Mouse (Mus musculus) lung, postnatal 36 days (tissue): ENCODE data around the gene Tmem158.
A peak's percentile ranks its signal among the peaks of the same experiment; 100 is the strongest.

Experiments
- DNase-seq: peaks from one replicate; pipeline ENCODE4 v3.0.0; 2022; ENCODE audit warnings: mixed read lengths

Gene Tmem158

DNA sequence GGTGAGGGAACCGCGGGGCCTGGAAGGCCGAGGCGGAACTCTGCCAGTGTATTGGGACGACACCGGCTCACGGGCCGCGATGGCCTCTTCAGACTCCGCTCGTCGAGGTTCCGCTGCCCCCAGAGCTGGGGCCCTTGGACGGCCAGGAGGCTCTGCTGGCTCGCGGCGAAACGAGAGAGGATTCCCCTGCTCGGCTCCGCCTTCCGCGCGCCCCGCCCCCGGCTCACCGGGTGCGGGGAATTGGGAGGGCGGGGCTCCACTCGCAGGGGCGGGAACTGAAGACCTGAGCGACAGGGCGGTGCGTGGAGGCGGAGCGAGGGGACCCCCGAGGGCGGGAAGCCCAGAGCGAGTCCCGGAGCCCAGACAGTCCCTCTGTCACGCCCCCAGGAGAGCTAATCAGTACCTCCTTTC is at the start of gene Tmem158:
Tmem158 (minus strand) TSS at position 154 of the 411 bp plus-strand sequence.
- peak; percentile 87 for DNase-seq

- no peak for DNase-seq
Observed at GRCm38 (mm10) chr9:123309685-123310365, 49.3 kb upstream of the Tmem158 start.

- no peak for DNase-seq
Observed at GRCm38 (mm10) chr9:123309073-123309472, 48.5 kb upstream of the Tmem158 start.

- DNase-seq: peak; percentile 14
Observed at GRCm38 (mm10) chr9:123304917-123305316, 44.4 kb upstream of the Tmem158 start.

- peak; percentile 4 for DNase-seq
Observed at GRCm38 (mm10) chr9:123303952-123304351, 43.4 kb upstream of the Tmem158 start.

- no peak for DNase-seq
Observed at GRCm38 (mm10) chr9:123302759-123303313, 42.3 kb upstream of the Tmem158 start.

- no peak for DNase-seq
Observed at GRCm38 (mm10) chr9:123297862-123298261, 37.3 kb upstream of the Tmem158 start.

DNA sequence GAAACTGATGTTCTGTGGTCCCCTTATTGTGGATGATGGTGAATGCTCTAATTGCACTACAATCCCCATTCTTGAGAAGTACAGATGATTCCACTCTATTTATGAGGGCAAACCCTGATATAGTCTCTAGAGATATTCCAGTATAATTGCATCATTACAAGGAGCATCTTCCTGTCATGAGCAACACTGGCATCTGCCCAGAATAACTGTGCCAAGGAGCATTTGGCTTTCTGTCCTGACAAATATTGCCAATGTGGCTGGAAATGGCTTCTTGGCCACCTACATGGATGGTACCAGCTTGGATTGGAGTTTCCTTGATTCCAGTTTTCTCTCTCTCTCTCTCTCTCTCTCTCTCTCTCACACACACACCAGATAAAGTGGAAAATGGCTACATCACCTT is 35.7 kb upstream of the Tmem158 start:
- DNase-seq: no peak

DNA sequence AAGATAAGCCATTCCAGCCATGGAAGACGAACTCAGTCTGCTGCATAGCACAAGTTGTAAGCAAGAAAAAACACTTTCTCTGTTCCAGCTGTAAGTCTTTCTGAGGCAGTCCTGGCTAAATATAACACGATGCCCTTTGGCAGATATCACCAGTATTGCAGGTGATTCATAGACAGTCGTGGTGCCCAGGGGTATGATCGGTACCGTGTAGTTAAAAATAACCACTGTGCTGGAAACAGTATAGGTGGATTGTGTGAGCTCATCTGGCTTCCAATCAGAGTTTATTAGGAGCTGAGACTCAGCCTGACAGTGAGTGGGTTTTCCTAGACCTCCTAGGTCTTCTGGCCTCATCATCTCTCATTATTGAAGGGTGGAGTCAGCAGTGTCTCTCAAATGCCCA is 34.0 kb upstream of the Tmem158 start:
- no peak for DNase-seq

GRCm38 (mm10) chr9:123288378-123288777 is 27.8 kb upstream of the Tmem158 start:
- no peak for DNase-seq

GRCm38 (mm10) chr9:123285623-123286022 is 25.1 kb upstream of the Tmem158 start:
- no peak for DNase-seq

DNA sequence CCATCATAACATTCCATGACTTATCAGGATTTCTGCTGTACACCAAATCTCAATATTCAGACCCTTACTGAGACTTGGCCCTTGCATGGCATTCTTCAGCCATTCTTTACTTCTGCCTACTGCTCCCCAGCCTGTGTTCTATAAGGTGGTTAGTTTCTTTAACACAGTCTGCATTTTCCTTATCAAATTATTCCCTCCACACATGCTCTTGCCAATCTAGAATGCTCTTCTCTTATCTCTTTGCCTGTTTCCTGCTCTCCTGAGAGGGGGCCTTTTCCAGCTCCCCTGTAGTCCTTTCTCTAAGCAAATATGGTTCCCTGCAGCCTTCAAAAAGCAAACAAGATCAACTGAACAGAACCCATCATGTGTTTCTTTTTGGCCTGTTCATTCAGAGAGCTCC is 20.2 kb upstream of the Tmem158 start:
- DNase-seq: no peak

- no peak for DNase-seq
Observed at GRCm38 (mm10) chr9:123278003-123278402, 17.4 kb upstream of the Tmem158 start.

DNA sequence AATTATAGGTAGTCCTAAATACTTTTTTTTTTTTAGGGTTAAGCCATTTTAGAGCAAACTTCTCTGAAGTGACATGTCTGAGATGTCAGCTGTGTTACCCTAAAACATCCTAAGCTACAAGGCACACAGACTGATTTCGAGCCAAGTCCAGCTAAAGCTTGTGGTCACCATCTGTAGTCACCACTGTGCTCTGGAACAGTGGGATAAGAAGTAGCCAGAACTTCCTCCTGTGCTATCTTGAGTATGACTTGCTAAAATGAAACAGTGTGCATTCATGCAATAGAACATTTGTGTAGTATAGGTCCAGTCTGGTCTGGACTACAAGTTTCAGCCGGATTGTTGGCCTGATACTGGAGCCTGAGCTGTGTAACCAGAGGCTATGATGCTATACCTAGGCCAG is 14.8 kb upstream of the Tmem158 start:
- no peak for DNase-seq

- DNase-seq: no peak
Observed at GRCm38 (mm10) chr9:123274674-123275073, 14.1 kb upstream of the Tmem158 start.

DNA sequence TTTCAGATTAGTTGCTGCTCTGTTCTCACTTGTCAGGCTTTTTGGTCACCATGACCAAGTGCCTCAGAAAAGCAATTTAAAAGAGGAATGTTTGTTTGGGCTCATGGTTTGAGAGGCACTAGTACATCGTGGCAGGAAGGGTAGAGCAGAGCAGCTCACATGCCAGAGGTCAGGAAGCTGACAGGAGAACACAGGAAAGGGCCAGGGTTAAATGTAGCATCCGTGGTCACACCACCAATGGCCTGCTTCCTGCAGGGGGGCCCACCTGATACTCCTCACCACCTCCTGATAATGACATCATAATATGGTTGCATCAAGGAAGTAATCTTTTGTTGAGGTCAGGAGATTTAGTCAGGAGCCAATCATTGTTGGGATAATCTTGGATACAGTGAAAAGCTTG is 13.3 kb upstream of the Tmem158 start:
- no peak for DNase-seq

GRCm38 (mm10) chr9:123271552-123271951 is 11.0 kb upstream of the Tmem158 start:
- DNase-seq: no peak

DNA sequence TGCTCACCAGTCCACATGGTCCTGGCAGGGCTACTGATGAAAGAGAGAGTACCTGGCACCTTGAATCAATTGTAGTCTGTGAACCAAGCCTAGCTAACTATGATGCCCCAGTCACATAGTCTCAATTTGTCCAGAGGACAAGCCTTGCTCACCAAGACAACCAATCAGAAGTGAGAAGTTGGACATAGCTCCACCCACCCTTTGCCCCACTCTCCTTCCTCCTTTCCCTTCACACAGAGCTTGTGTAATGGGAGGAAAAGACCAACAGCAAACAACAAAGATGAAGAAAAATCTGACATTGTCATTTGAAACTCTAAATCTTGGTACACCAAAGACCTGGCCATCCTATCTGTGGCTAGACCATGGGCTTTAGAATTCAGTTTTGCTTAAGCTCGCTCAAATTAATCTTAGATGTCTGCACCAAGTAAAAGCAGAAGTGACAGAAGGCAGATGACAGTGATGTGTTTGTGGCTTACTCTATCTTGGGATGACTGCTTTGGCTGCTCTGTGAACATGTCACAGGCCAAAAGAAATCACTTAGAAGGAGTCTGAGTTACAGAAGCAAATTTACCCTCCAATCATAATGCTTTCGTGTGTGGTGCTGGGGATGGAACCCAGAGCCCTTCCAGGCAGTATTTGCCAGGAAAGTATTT is 9.5 kb upstream of the Tmem158 start:
- no peak for DNase-seq

GRCm38 (mm10) chr9:123259896-123260610 is 511 bp downstream of the Tmem158 start:
- DNase-seq: peak; percentile 86

GRCm38 (mm10) chr9:123259461-123259895 is 1.1 kb downstream of the Tmem158 start:
- DNase-seq: no peak

DNA sequence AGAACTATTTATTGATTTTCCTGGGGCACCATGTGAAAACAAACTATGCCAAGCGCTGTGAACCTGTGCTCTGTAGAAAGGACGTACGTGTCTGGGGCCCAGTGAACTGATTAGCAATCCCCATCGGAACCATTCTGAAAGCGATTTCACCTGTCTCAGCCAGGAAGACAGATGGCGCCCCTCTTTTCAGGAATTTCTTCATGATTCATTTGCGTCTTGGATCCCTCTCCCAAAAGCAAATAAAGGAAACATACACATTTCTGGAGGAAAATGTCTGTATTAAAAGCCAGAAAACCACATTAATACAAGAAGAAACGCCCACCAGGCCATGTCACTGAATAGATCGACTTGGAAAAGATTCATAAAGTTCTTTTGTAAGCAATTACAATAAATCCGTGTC is 1.8 kb downstream of the Tmem158 start:
- no peak for DNase-seq

GRCm38 (mm10) chr9:123255736-123256135 is 4.8 kb downstream of the Tmem158 start:
- DNase-seq: no peak

DNA sequence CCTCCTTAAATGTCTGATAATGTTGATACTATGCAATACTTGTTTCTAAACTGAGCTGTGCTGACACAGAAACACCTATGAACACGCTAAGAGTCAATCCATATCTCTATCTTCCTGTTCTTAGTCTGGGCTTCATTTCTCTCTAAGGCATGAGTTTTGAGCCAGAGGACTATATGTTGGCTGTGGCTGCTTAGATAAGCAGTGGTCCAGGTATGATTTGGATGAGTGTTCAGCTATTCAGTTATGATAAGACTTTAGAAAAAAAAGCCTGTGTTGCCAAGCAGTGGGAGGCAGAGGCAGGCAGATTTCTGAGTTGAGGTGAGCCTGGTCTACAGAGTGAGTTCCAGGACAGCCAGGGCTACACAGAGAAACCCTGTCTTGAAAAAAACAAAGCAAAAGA is 12.6 kb downstream of the Tmem158 start:
- no peak for DNase-seq

GRCm38 (mm10) chr9:123245146-123245545 is 15.4 kb downstream of the Tmem158 start:
- DNase-seq: no peak
